Mouse (Mus musculus): ENCODE results near the gene Srpr. TPM values are rescaled to one million over a fixed set of nuclear protein-coding genes. Genes with fewer than 3 reads are reported as not detected.
A peak's percentile ranks its signal among the peaks of the same experiment; 100 is the strongest.

Gene Srpr
- polyA plus RNA-seq, 1 experiment, result 85.9 TPM

- H3K27ac ChIP-seq (ENCODE audit: insufficient read depth, low read depth, low read length), result no peak overlapping the region
- H3K4me3 ChIP-seq (ENCODE audit: insufficient read depth, low read depth, low read length), result no peak overlapping the region
- H3K27me3 ChIP-seq (replicated peaks; ENCODE audit: control insufficient read depth, insufficient read depth, low read length), result no peaks in the 10 kb centered on the region
- no peak for DNase-seq
- 81% methylated on average over 3 of the region's 3 CpGs for WGBS
- TF ChIP-seq CTCF (conservative IDR thresholded peaks at IDR 0.05; ENCODE audit: insufficient read depth, insufficient read length, low read depth, low read length), result no peak
- TF ChIP-seq POLR2A (IDR thresholded peaks at IDR 0.05; ENCODE audit: low read depth, low read length), result no peak
- H3K4me1 ChIP-seq (ENCODE audit: control insufficient read depth, insufficient read depth, low read length), result no peaks in the 10 kb centered on the region
- H3K36me3 ChIP-seq (ENCODE audit: control insufficient read depth, insufficient read depth, low read length), result peaks cover 4% of the 10 kb centered on the region
These were observed 77.9 kb downstream of the Srpr start for GRCm38 (mm10) chr9:35277855-35278365.

- no peak for DNase-seq
- no peaks in the 10 kb centered on the region for H3K27me3 ChIP-seq (replicated peaks; ENCODE audit: control insufficient read depth, insufficient read depth, low read length)
- no peak overlapping the region for H3K4me3 ChIP-seq (ENCODE audit: insufficient read depth, low read depth, low read length)
- 90% methylated on average over 4 of the region's 4 CpGs for WGBS
- no peak overlapping the region for H3K27ac ChIP-seq (ENCODE audit: insufficient read depth, low read depth, low read length)
- peaks cover 2% of the 10 kb centered on the region for H3K36me3 ChIP-seq (ENCODE audit: control insufficient read depth, insufficient read depth, low read length)
- TF ChIP-seq POLR2A (IDR thresholded peaks at IDR 0.05; ENCODE audit: low read depth, low read length) (no peak), CTCF (conservative IDR thresholded peaks at IDR 0.05; ENCODE audit: insufficient read depth, insufficient read length, low read depth, low read length) (no peak)
- H3K4me1 ChIP-seq (ENCODE audit: control insufficient read depth, insufficient read depth, low read length), result no peaks in the 10 kb centered on the region
These were observed 78.5 kb downstream of the Srpr start for GRCm38 (mm10) chr9:35278451-35278850.

- 12% methylated on average over 5 of the region's 5 CpGs for WGBS
- Histone ChIP-seq H3K4me1 (ENCODE audit: control insufficient read depth, insufficient read depth, low read length) (no peaks in the 10 kb centered on the region), H3K27me3 (replicated peaks; ENCODE audit: control insufficient read depth, insufficient read depth, low read length) (no peaks in the 10 kb centered on the region), H3K27ac (ENCODE audit: insufficient read depth, low read depth, low read length) (no peak overlapping the region), H3K4me3 (ENCODE audit: insufficient read depth, low read depth, low read length) (no peak overlapping the region), H3K36me3 (ENCODE audit: control insufficient read depth, insufficient read depth, low read length) (no peaks in the 10 kb centered on the region)
- TF ChIP-seq CTCF (conservative IDR thresholded peaks at IDR 0.05; ENCODE audit: insufficient read depth, insufficient read length, low read depth, low read length) (peak; percentile 38; the same call in 1 of the 2 replicates), POLR2A (IDR thresholded peaks at IDR 0.05; ENCODE audit: low read depth, low read length) (no peak)
- peak; percentile 71 for DNase-seq
These were observed 82.3 kb downstream of the Srpr start for GRCm38 (mm10) chr9:35282006-35282850.

- Histone ChIP-seq H3K4me3 (ENCODE audit: insufficient read depth, low read depth, low read length) (no peak overlapping the region), H3K36me3 (ENCODE audit: control insufficient read depth, insufficient read depth, low read length) (no peaks in the 10 kb centered on the region), H3K4me1 (ENCODE audit: control insufficient read depth, insufficient read depth, low read length) (no peaks in the 10 kb centered on the region), H3K27me3 (replicated peaks; ENCODE audit: control insufficient read depth, insufficient read depth, low read length) (no peaks in the 10 kb centered on the region), H3K27ac (ENCODE audit: insufficient read depth, low read depth, low read length) (no peak overlapping the region)
- TF ChIP-seq CTCF (conservative IDR thresholded peaks at IDR 0.05; ENCODE audit: insufficient read depth, insufficient read length, low read depth, low read length) (no peak), POLR2A (IDR thresholded peaks at IDR 0.05; ENCODE audit: low read depth, low read length) (no peak)
- DNase-seq, result no peak
- WGBS, result 60% methylated on average over 5 of the region's 5 CpGs
These were observed 82.9 kb downstream of the Srpr start for GRCm38 (mm10) chr9:35282851-35283200.

GRCm38 (mm10) chr9:35283415-35284069 is 83.6 kb downstream of the Srpr start:
- H3K27me3 ChIP-seq (replicated peaks; ENCODE audit: control insufficient read depth, insufficient read depth, low read length), result no peaks in the 10 kb centered on the region
- H3K27ac ChIP-seq (ENCODE audit: insufficient read depth, low read depth, low read length), result no peak overlapping the region
- H3K4me1 ChIP-seq (ENCODE audit: control insufficient read depth, insufficient read depth, low read length), result no peaks in the 10 kb centered on the region
- H3K4me3 ChIP-seq (ENCODE audit: insufficient read depth, low read depth, low read length), result no peak overlapping the region
- TF ChIP-seq CTCF (conservative IDR thresholded peaks at IDR 0.05; ENCODE audit: insufficient read depth, insufficient read length, low read depth, low read length), result no peak
- TF ChIP-seq POLR2A (IDR thresholded peaks at IDR 0.05; ENCODE audit: low read depth, low read length), result no peak
- 73% methylated on average over 13 of the region's 13 CpGs for WGBS
- no peaks in the 10 kb centered on the region for H3K36me3 ChIP-seq (ENCODE audit: control insufficient read depth, insufficient read depth, low read length)
- DNase-seq, result peak; percentile 27

GRCm38 (mm10) chr9:35284351-35284750 is 84.4 kb downstream of the Srpr start:
- WGBS, result 92% methylated on average over 4 of the region's 4 CpGs
- no peaks in the 10 kb centered on the region for H3K27me3 ChIP-seq (replicated peaks; ENCODE audit: control insufficient read depth, insufficient read depth, low read length)
- TF ChIP-seq CTCF (conservative IDR thresholded peaks at IDR 0.05; ENCODE audit: insufficient read depth, insufficient read length, low read depth, low read length) (no peak), POLR2A (IDR thresholded peaks at IDR 0.05; ENCODE audit: low read depth, low read length) (no peak)
- H3K27ac ChIP-seq (ENCODE audit: insufficient read depth, low read depth, low read length), result no peak overlapping the region
- H3K36me3 ChIP-seq (ENCODE audit: control insufficient read depth, insufficient read depth, low read length), result no peaks in the 10 kb centered on the region
- H3K4me1 ChIP-seq (ENCODE audit: control insufficient read depth, insufficient read depth, low read length), result no peaks in the 10 kb centered on the region
- no peak overlapping the region for H3K4me3 ChIP-seq (ENCODE audit: insufficient read depth, low read depth, low read length)
- DNase-seq, result no peak

- DNase-seq, result no peak
- H3K4me3 ChIP-seq (ENCODE audit: insufficient read depth, low read depth, low read length), result no peak overlapping the region
- 94% methylated on average over 3 of the region's 3 CpGs for WGBS
- no peaks in the 10 kb centered on the region for H3K4me1 ChIP-seq (ENCODE audit: control insufficient read depth, insufficient read depth, low read length)
- H3K36me3 ChIP-seq (ENCODE audit: control insufficient read depth, insufficient read depth, low read length), result no peaks in the 10 kb centered on the region
- no peak for TF ChIP-seq CTCF (conservative IDR thresholded peaks at IDR 0.05; ENCODE audit: insufficient read depth, insufficient read length, low read depth, low read length)
- TF ChIP-seq POLR2A (IDR thresholded peaks at IDR 0.05; ENCODE audit: low read depth, low read length), result no peak
- H3K27me3 ChIP-seq (replicated peaks; ENCODE audit: control insufficient read depth, insufficient read depth, low read length), result no peaks in the 10 kb centered on the region
- no peak overlapping the region for H3K27ac ChIP-seq (ENCODE audit: insufficient read depth, low read depth, low read length)
These were observed 86.4 kb downstream of the Srpr start for GRCm38 (mm10) chr9:35286351-35286750.
